Mouse (Mus musculus) midbrain, embryonic 14.5 days (tissue): ENCODE measurements around the gene Naif1. TPM values are rescaled to one million over a fixed set of nuclear protein-coding genes. Genes with fewer than 3 reads are reported as not detected.

Experiments
- ATAC-seq: fragments of 200-750 bp; cut with Nextera tagmentation; 2 replicates; pipeline ENCODE4 v1.8.0; 2017; ENCODE audit warnings: moderate number of reproducible peaks, moderate library complexity; ENCODE audit not compliant: low FRiP score, low TSS enrichment
- DNase-seq: peaks from one replicate; pipeline ENCODE4 v3.0.0-alpha.2; 2015
- H3K27ac ChIP-seq: fragments of 300-500 bp; sonication (generic); replicated peaks from 2 replicates; pipeline ENCODE4 v1.5.1; 2014; ENCODE audit warnings: mild to moderate bottlenecking, low read depth, low read length, moderate library complexity
- H3K27me3 ChIP-seq: fragments of 300-500 bp; sonication (generic); 2 replicates; pipeline ENCODE4 v1.6.1; 2014; ENCODE audit warnings: low read length, control low read depth, mixed read lengths; ENCODE audit not compliant: control insufficient read depth, insufficient read depth
- H3K36me3 ChIP-seq: fragments of 300-500 bp; sonication (generic); 2 replicates; pipeline ENCODE4 v1.6.1; 2014; ENCODE audit warnings: low read length, control low read depth; ENCODE audit not compliant: control insufficient read depth, insufficient read depth
- H3K4me1 ChIP-seq: fragments of 300-500 bp; sonication (generic); 2 replicates; pipeline ENCODE4 v1.6.1; 2014; ENCODE audit warnings: mild to moderate bottlenecking, antibody characterized with exemption, low read length, control low read depth; ENCODE audit not compliant: control insufficient read depth, insufficient read depth
- H3K4me2 ChIP-seq: fragments of 300-500 bp; sonication (generic); 2 replicates; pipeline ENCODE4 v1.6.1; 2014; ENCODE audit warnings: mild to moderate bottlenecking, low read length, moderate library complexity
- H3K4me3 ChIP-seq: fragments of 300-500 bp; sonication (generic); replicated peaks from 2 replicates; pipeline ENCODE4 v1.5.1; 2014; ENCODE audit warnings: low read depth, low read length
- H3K9ac ChIP-seq: fragments of 300-500 bp; sonication (generic); replicated peaks from 2 replicates; pipeline ENCODE4 v1.6.1; 2014; ENCODE audit warnings: mild to moderate bottlenecking, low read length, moderate library complexity
- H3K9me3 ChIP-seq: fragments of 300-500 bp; sonication (generic); 2 replicates; pipeline ENCODE4 v1.6.1; 2016; ENCODE audit warnings: low read length, control low read depth, mixed read lengths; ENCODE audit not compliant: control insufficient read depth
- WGBS: fragments of 180-500 bp; shearing (Covaris S2); extraction: QIAGEN DNeasy Blood & Tissue Kit; methylation state at CpG from one replicate; pipeline ENCODE4 v1.1.7; 2014; 5-methylcytosine and 5-hydroxymethylcytosine counted together
- polyA plus RNA-seq: library from polyadenylated mRNA; unstranded; fragments of >200 nt; fragmentation: Nextera tagmentation; extraction: Ambion mirVana; gene quantifications from 2 replicates; pipeline ENCODE4 v1.2.1, GENCODE M21; 2014

Gene Naif1
- polyA plus RNA-seq, 1 experiment from 2014 or later: 5.6 TPM

- Histone ChIP-seq H3K9me3 (no peaks in the 10 kb centered on the region), H3K4me2 (peak overlapping the region; percentile 67), H3K4me3 (peak overlapping the region; percentile 35), H3K4me1 (peaks cover 32% of the 10 kb centered on the region), H3K36me3 (peaks cover 29% of the 10 kb centered on the region), H3K27me3 (no peaks in the 10 kb centered on the region), H3K9ac (peak overlapping the region; percentile 36), H3K27ac (peak overlapping the region; percentile 67)
- ATAC-seq (peak; percentile 87), DNase-seq (peak; percentile 86)
- WGBS: 2% methylated on average over 14 of the region's 14 CpGs
Observed at GRCm38 (mm10) chr2:32423481-32424331, 26.6 kb upstream of the Naif1 start.

- 34% methylated on average over 3 of the region's 3 CpGs for WGBS
- Histone ChIP-seq H3K27ac (0 out of 2 replicates have a peak overlapping the region, but pooled peaks have one; percentile 67), H3K36me3 (peaks cover 18% of the 10 kb centered on the region)
Observed at GRCm38 (mm10) chr2:32424796-32425195, 25.5 kb upstream of the Naif1 start.

GRCm38 (mm10) chr2:32425568-32425967, 24.7 kb upstream of the Naif1 start:
- Histone ChIP-seq H3K9ac (no peak overlapping the region), H3K4me3 (no peak overlapping the region), H3K27me3 (no peaks in the 10 kb centered on the region), H3K36me3 (peaks cover 10% of the 10 kb centered on the region), H3K27ac (no peak overlapping the region), H3K9me3 (no peaks in the 10 kb centered on the region), H3K4me1 (peaks cover 51% of the 10 kb centered on the region), H3K4me2 (no peak overlapping the region)
- DNase-seq (no peak), ATAC-seq (no peak)
- 68% methylated on average over 5 of the region's 5 CpGs for WGBS

More at GRCm38 (mm10) chr2:32424796-32425195, 25.5 kb upstream of the Naif1 start:
- no peak overlapping the region for H3K9ac ChIP-seq
- H3K9me3 ChIP-seq: no peaks in the 10 kb centered on the region
- peaks cover 43% of the 10 kb centered on the region for H3K4me1 ChIP-seq
- no peak for ATAC-seq
- no peak for DNase-seq
- no peak overlapping the region for H3K4me3 ChIP-seq
- no peaks in the 10 kb centered on the region for H3K27me3 ChIP-seq
- no peak overlapping the region for H3K4me2 ChIP-seq

GRCm38 (mm10) chr2:32426141-32426540, 24.1 kb upstream of the Naif1 start:
- peaks cover 52% of the 10 kb centered on the region for H3K4me1 ChIP-seq
- no peak overlapping the region for H3K9ac ChIP-seq
- H3K4me3 ChIP-seq: no peak overlapping the region
- no peaks in the 10 kb centered on the region for H3K9me3 ChIP-seq
- 97% methylated on average over 1 of the region's 1 CpGs for WGBS
- H3K36me3 ChIP-seq: peaks cover 4% of the 10 kb centered on the region; the same call in 1 of the 2 replicates
- no peak for ATAC-seq
- H3K4me2 ChIP-seq: no peak overlapping the region
- H3K27ac ChIP-seq: no peak overlapping the region
- no peak for DNase-seq
- H3K27me3 ChIP-seq: no peaks in the 10 kb centered on the region

GRCm38 (mm10) chr2:32427720-32428119, 22.5 kb upstream of the Naif1 start:
- Histone ChIP-seq H3K36me3 (no peaks in the 10 kb centered on the region), H3K4me3 (no peak overlapping the region; the same call in 1 of the 2 replicates), H3K9me3 (no peaks in the 10 kb centered on the region), H3K4me1 (peaks cover 59% of the 10 kb centered on the region), H3K27ac (peak overlapping the region; percentile 85; the same call in 1 of the 2 replicates), H3K9ac (no peak overlapping the region), H3K4me2 (peak overlapping the region; percentile 91), H3K27me3 (no peaks in the 10 kb centered on the region)
- WGBS: 89% methylated on average over 5 of the region's 5 CpGs
- DNase-seq: no peak
- ATAC-seq: no peak

GRCm38 (mm10) chr2:32428262-32428722, 22.0 kb upstream of the Naif1 start:
- WGBS: 38% methylated on average over 8 of the region's 8 CpGs
- ATAC-seq (peak; percentile 53), DNase-seq (peak; percentile 79)
- Histone ChIP-seq H3K36me3 (no peaks in the 10 kb centered on the region), H3K27ac (peak overlapping the region; percentile 85), H3K9ac (peak overlapping the region; percentile 77), H3K9me3 (no peaks in the 10 kb centered on the region), H3K27me3 (no peaks in the 10 kb centered on the region), H3K4me3 (peak overlapping the region; percentile 57), H3K4me2 (peak overlapping the region; percentile 91), H3K4me1 (peaks cover 54% of the 10 kb centered on the region)

- 85% methylated on average over 4 of the region's 4 CpGs for WGBS
- no peak for DNase-seq
- peaks cover 43% of the 10 kb centered on the region for H3K4me1 ChIP-seq
Observed at GRCm38 (mm10) chr2:32429215-32429891, 20.9 kb upstream of the Naif1 start.

GRCm38 (mm10) chr2:32430701-32431676, 19.3 kb upstream of the Naif1 start:
- peak; percentile 95 for ATAC-seq
- peak overlapping the region; percentile 77 for H3K9ac ChIP-seq

More at GRCm38 (mm10) chr2:32429215-32429891, 20.9 kb upstream of the Naif1 start:
- Histone ChIP-seq H3K4me3 (peak overlapping the region; percentile 57), H3K9ac (peak overlapping the region; percentile 77), H3K4me2 (peak overlapping the region; percentile 91), H3K27me3 (no peaks in the 10 kb centered on the region), H3K27ac (peak overlapping the region; percentile 85), H3K9me3 (no peaks in the 10 kb centered on the region), H3K36me3 (no peaks in the 10 kb centered on the region)
- ATAC-seq: no peak

More at GRCm38 (mm10) chr2:32430701-32431676, 19.3 kb upstream of the Naif1 start:
- Histone ChIP-seq H3K36me3 (no peaks in the 10 kb centered on the region), H3K4me3 (peak overlapping the region; percentile 57), H3K27me3 (no peaks in the 10 kb centered on the region), H3K9me3 (no peaks in the 10 kb centered on the region), H3K4me1 (peaks cover 43% of the 10 kb centered on the region), H3K27ac (peak overlapping the region; percentile 89), H3K4me2 (peak overlapping the region; percentile 91)
- DNase-seq: peak; percentile 96
- 5% methylated on average over 18 of the region's 18 CpGs for WGBS
